Mouse (Mus musculus): ENCODE data around the gene Adamtsl5.

GRCm38 (mm10) chr10:80317011-80317410 lies 31.2 kb downstream of the Adamtsl5 start:
- TF ChIP-seq CTCF (IDR thresholded peaks at IDR 0.05; ENCODE audit: borderline replicate concordance, insufficient read depth, low read depth, low read length) (no peak), POLR2A (IDR thresholded peaks at IDR 0.05; ENCODE audit: borderline replicate concordance, insufficient read depth, low read length) (no peak)
